ENCODE assay signal across 10 mouse cellular contexts in the genomic region with DNA sequence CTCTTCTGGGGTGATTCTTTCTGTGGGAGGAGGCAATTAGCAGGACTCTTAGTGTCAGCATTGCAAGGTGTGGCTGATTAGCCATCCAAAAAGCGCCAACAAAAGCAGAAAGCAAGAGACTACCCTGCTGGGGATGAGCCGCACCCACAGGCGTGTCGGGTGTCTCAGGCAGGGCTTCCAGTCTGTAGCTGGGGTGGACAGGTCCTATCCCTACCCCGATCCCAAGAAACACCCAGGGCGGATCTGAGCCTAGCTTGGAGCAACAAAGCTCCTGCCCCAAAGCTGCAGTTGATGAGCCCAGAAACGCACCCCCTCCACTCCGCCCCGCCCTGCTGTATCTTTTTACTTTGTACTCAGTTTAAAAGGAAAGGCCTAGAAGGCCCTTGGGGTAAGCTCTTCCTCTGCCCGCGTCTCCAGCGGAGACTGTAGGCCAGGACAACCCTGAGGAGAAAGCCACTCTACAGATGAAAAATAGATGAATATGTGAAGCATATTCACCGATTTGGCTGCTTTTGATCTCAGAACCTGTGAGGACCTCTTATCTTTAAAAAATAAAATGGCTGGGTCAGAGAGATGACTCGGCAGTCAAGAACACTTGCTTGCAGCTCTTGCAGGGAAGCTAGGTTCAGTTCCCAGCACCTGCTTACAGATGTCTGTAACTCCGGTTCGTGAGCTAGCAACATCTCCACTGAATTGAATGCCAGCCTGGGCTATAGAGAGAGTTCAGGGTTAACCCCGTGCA. TPM values are rescaled to one million over a fixed set of nuclear protein-coding genes. Genes with fewer than 3 reads are reported as not detected.
DNase-seq lines count a peak whose midpoint lies in the region; ATAC-seq and TF ChIP-seq lines count a peak whose summit lies in the region.
"Had no signal": no experiment of that assay in that cellular context is flagged by ENCODE, and none has a peak within 500 bp of the region (broad histone marks: within the 10 kb centered on the region; RNA-seq: fewer than 3 reads in every experiment).

No protein-coding gene starts in this region.

- peak; percentile 45 for DNase-seq in urinary bladder, postnatal 14 days (ENCODE audit: low spot score)
- DNase-seq in urinary bladder, adult 2 months (ENCODE audit: low spot score): no peak
- no peak for DNase-seq in embryonic facial prominence, embryonic 10.5 days (ENCODE audit: low spot score)
- DNase-seq in liver, adult 2 months (ENCODE audit: extremely low read depth, low read depth, low spot score): no peak
- no peak for DNase-seq in left cerebral cortex, adult 9 months (ENCODE audit: low spot score in 2 of 2)
- DNase-seq in hindbrain, postnatal 0 days (ENCODE audit: low spot score): no peak
- no peak for DNase-seq in cerebellum, adult 9-11 months
- DNase-seq: adrenal gland, postnatal 10 days had no signal

- 72% methylated on average over 17 of the region's 17 CpGs for WGBS in embryonic facial prominence, embryonic 10.5 days
- WGBS in liver, adult 2 months: 90% methylated on average over 17 of the region's 17 CpGs
- 77% methylated on average over 17 of the region's 17 CpGs for WGBS in hindbrain, postnatal 0 days

- ATAC-seq in hindbrain, postnatal 0 days: no peak

- H3K79me2 ChIP-seq in liver, adult 2 months (ENCODE audit: control insufficient read depth, insufficient read depth, low read length): peaks cover 45% of the 10 kb centered on the region

- H3K27me3 ChIP-seq in embryonic facial prominence, embryonic 10.5 days (replicated peaks; ENCODE audit: low read depth, poor library complexity, severe bottlenecking): no peaks in the 10 kb centered on the region
- no peaks in the 10 kb centered on the region for H3K27me3 ChIP-seq in liver, adult 2 months (ENCODE audit: control insufficient read depth, insufficient read depth, low read length)
- H3K27me3 ChIP-seq in hindbrain, postnatal 0 days (ENCODE audit: insufficient read depth, low read length): no peaks in the 10 kb centered on the region
- H3K27me3 ChIP-seq: limb, embryonic 12.5 days had no signal

- no peak overlapping the region for H3K9ac ChIP-seq in liver, adult 2 months (ENCODE audit: low read depth, low read length)
- no peak overlapping the region for H3K9ac ChIP-seq in hindbrain, postnatal 0 days (replicated peaks; ENCODE audit: low read length)

- TF ChIP-seq CTCF in liver, adult 2 months (IDR thresholded peaks at IDR 0.05; ENCODE audit: low read depth, low read length): no peak
- no peak for TF ChIP-seq CTCF in hindbrain, postnatal 0 days (IDR thresholded peaks at IDR 0.05; ENCODE audit: low read depth)

- peaks cover 5% of the 10 kb centered on the region; the same call in 1 of the 2 replicates for H3K9me3 ChIP-seq in embryonic facial prominence, embryonic 10.5 days
- H3K9me3 ChIP-seq in hindbrain, postnatal 0 days (ENCODE audit: low read length): no peaks in the 10 kb centered on the region

- peaks cover 29% of the 10 kb centered on the region for H3K36me3 ChIP-seq in embryonic facial prominence, embryonic 10.5 days (replicated peaks)
- H3K36me3 ChIP-seq in liver, adult 2 months (ENCODE audit: control insufficient read depth, insufficient read depth, low read length): no peaks in the 10 kb centered on the region
- no peaks in the 10 kb centered on the region for H3K36me3 ChIP-seq in hindbrain, postnatal 0 days (ENCODE audit: insufficient read depth, low read length)

- TF ChIP-seq POLR2A in liver, adult 2 months (IDR thresholded peaks at IDR 0.05; ENCODE audit: extremely low read depth, insufficient read depth, low read length): no peak

- no peak overlapping the region for H3K4me2 ChIP-seq in hindbrain, postnatal 0 days (ENCODE audit: low read depth, low read length)
- H3K4me2 ChIP-seq: limb, embryonic 12.5 days had no signal

- 0 out of 2 replicates have a peak overlapping the region, but pooled peaks have one; percentile 54 for H3K27ac ChIP-seq in embryonic facial prominence, embryonic 10.5 days (replicated peaks)
- 0 out of 2 replicates have a peak overlapping the region, but pooled peaks have one; percentile 10 for H3K27ac ChIP-seq in liver, adult 2 months (replicated peaks; ENCODE audit: insufficient read depth, low read depth, low read length)
- H3K27ac ChIP-seq in hindbrain, postnatal 0 days: no peak overlapping the region
- H3K27ac ChIP-seq: limb, embryonic 12.5 days had no signal

- peaks cover 20% of the 10 kb centered on the region for H3K4me1 ChIP-seq in embryonic facial prominence, embryonic 10.5 days
- H3K4me1 ChIP-seq in liver, adult 2 months (ENCODE audit: control insufficient read depth, insufficient read depth, low read length): peaks cover 10% of the 10 kb centered on the region
- H3K4me1 ChIP-seq in hindbrain, postnatal 0 days (ENCODE audit: insufficient read depth, low read length): no peaks in the 10 kb centered on the region

- H3K4me3 ChIP-seq in embryonic facial prominence, embryonic 10.5 days: no peak overlapping the region
- no peak overlapping the region for H3K4me3 ChIP-seq in liver, adult 2 months (ENCODE audit: insufficient read depth, low read depth, low read length)
- no peak overlapping the region for H3K4me3 ChIP-seq in hindbrain, postnatal 0 days (ENCODE audit: low read length)
- H3K4me3 ChIP-seq: limb, embryonic 12.5 days; myocyte had no signal

RNA-seq across cellular contexts. Expression of a gene that starts 21.2 kb away (rescaled TPM):
- polyA plus RNA-seq in urinary bladder, adult 2 months (2012; rRNA removed): 9.1 TPM in 2 replicates
- 37.1 and 42.5 TPM in 2 replicates for polyA plus RNA-seq in embryonic facial prominence, embryonic 10.5 days (2016; fragmentation: Nextera tagmentation; extraction: Ambion mirVana)
- 9.4 and 10.5 TPM in 2 replicates for total RNA-seq in liver, adult 2 months (2014; rRNA removed)
- polyA plus RNA-seq in liver, adult 2 months (2012; rRNA removed): 3.5 and 4.1 TPM in 2 replicates
- total RNA-seq in hindbrain, postnatal 0 days (2014; rRNA removed): 41.0 and 42.2 TPM in 2 replicates
- polyA plus RNA-seq in hindbrain, postnatal 0 days (2015; fragmentation: Nextera tagmentation; extraction: Ambion mirVana): 43.6 and 44.8 TPM in 2 replicates

RNA-seq across cellular contexts. Expression of a gene that starts 29.9 kb away (rescaled TPM):
- polyA plus RNA-seq in urinary bladder, adult 2 months (2012; rRNA removed): 69.8 and 80.2 TPM in 2 replicates
- 221 and 225 TPM in 2 replicates for polyA plus RNA-seq in embryonic facial prominence, embryonic 10.5 days (2016; fragmentation: Nextera tagmentation; extraction: Ambion mirVana)
- total RNA-seq in liver, adult 2 months (2014; rRNA removed): 53.5 and 54.7 TPM in 2 replicates
- 14.5 and 15.9 TPM in 2 replicates for polyA plus RNA-seq in liver, adult 2 months (2012; rRNA removed)
- 26.9 and 27.2 TPM in 2 replicates for total RNA-seq in hindbrain, postnatal 0 days (2014; rRNA removed)
- 149 and 153 TPM in 2 replicates for polyA plus RNA-seq in hindbrain, postnatal 0 days (2015; fragmentation: Nextera tagmentation; extraction: Ambion mirVana)
